Mouse (Mus musculus): ENCODE measurements at regions not wholly inside any gene's neighbourhood (a gene's known extent, or its start where the extent isn't known, plus 50 kb on each side); places are given as distances from the start of the nearest gene placed in this dataset.

- DNase-seq (ENCODE audit: inconsistent ontology term) = no peak
Measured at GRCm38 (mm10) chr4:87501791-87502190, 271.5 kb upstream of the Slc24a2 start.

- DNase-seq (ENCODE audit: inconsistent ontology term) = no peak
Measured at GRCm38 (mm10) chr4:87500441-87500840, 270.2 kb upstream of the Slc24a2 start.

- no peak for DNase-seq (ENCODE audit: inconsistent ontology term)
Measured at GRCm38 (mm10) chr4:87487798-87488197, 257.5 kb upstream of the Slc24a2 start.

- DNase-seq (ENCODE audit: inconsistent ontology term) = peak; percentile 51
Measured at GRCm38 (mm10) chr4:87475537-87475936, 245.3 kb upstream of the Slc24a2 start.

GRCm38 (mm10) chr4:87473331-87474039 lies 243.2 kb upstream of the Slc24a2 start:
- no peak for DNase-seq (ENCODE audit: inconsistent ontology term)

GRCm38 (mm10) chr4:87472787-87473186 lies 242.5 kb upstream of the Slc24a2 start:
- no peak for DNase-seq (ENCODE audit: inconsistent ontology term)

- DNase-seq (ENCODE audit: inconsistent ontology term) = no peak
Measured at GRCm38 (mm10) chr4:87471385-87471784, 241.1 kb upstream of the Slc24a2 start.

GRCm38 (mm10) chr4:87467600-87467999 lies 237.3 kb upstream of the Slc24a2 start:
- DNase-seq (ENCODE audit: inconsistent ontology term) = no peak

GRCm38 (mm10) chr4:87467018-87467417 lies 236.7 kb upstream of the Slc24a2 start:
- DNase-seq (ENCODE audit: inconsistent ontology term) = no peak

- peak; percentile 89 for DNase-seq (ENCODE audit: inconsistent ontology term)
Measured at GRCm38 (mm10) chr4:87461181-87461912, 231.1 kb upstream of the Slc24a2 start.

- no peak for DNase-seq (ENCODE audit: inconsistent ontology term)
Measured at GRCm38 (mm10) chr4:87455863-87456578, 225.7 kb upstream of the Slc24a2 start.

GRCm38 (mm10) chr4:87452122-87452521 lies 221.8 kb upstream of the Slc24a2 start:
- no peak for DNase-seq (ENCODE audit: inconsistent ontology term)

GRCm38 (mm10) chr4:87451251-87451650 lies 221.0 kb upstream of the Slc24a2 start:
- DNase-seq (ENCODE audit: inconsistent ontology term) = no peak

GRCm38 (mm10) chr4:87448338-87448737 lies 218.1 kb upstream of the Slc24a2 start:
- no peak for DNase-seq (ENCODE audit: inconsistent ontology term)

GRCm38 (mm10) chr4:87446856-87447255 lies 216.6 kb upstream of the Slc24a2 start:
- DNase-seq (ENCODE audit: inconsistent ontology term) = no peak

- no peak for DNase-seq (ENCODE audit: inconsistent ontology term)
Measured at GRCm38 (mm10) chr4:87434136-87434535, 203.9 kb upstream of the Slc24a2 start.

GRCm38 (mm10) chr4:87428374-87428773 lies 198.1 kb upstream of the Slc24a2 start:
- DNase-seq (ENCODE audit: inconsistent ontology term) = no peak

- no peak for DNase-seq (ENCODE audit: inconsistent ontology term)
Measured at GRCm38 (mm10) chr4:87424066-87424465, 193.8 kb upstream of the Slc24a2 start.

GRCm38 (mm10) chr4:87422588-87422987 lies 192.3 kb upstream of the Slc24a2 start:
- DNase-seq (ENCODE audit: inconsistent ontology term) = peak; percentile 30

- DNase-seq (ENCODE audit: inconsistent ontology term) = no peak
Measured at GRCm38 (mm10) chr4:87403354-87403753, 173.1 kb upstream of the Slc24a2 start.

- no peak for DNase-seq (ENCODE audit: inconsistent ontology term)
Measured at GRCm38 (mm10) chr4:87402173-87402556, 171.9 kb upstream of the Slc24a2 start.

GRCm38 (mm10) chr4:87401316-87402172 lies 171.3 kb upstream of the Slc24a2 start:
- DNase-seq (ENCODE audit: inconsistent ontology term) = peak; percentile 34

All from Muller cell, postnatal 12 days (primary cell).